Mouse (Mus musculus) ovary, postnatal 36 days (tissue): ENCODE data around the gene Stk17b.
"Not testable (repeated sequence)": the region's sequence is repeated elsewhere in the genome, so short reads cannot be mapped to it uniquely, and the experiment has no call there.

Experiments
- DNase-seq: peaks from one replicate; pipeline ENCODE4 v3.0.0; 2022; ENCODE audit warnings: low spot score, mixed read lengths

Gene Stk17b

GRCm38 (mm10) chr1:53782079-53782478 lies 2.9 kb downstream of the Stk17b start:
- DNase-seq = no peak

- no peak for DNase-seq
Observed at GRCm38 (mm10) chr1:53781311-53781710, 3.7 kb downstream of the Stk17b start.

GRCm38 (mm10) chr1:53776176-53776905 lies 8.7 kb downstream of the Stk17b start:
- DNase-seq = no peak

GRCm38 (mm10) chr1:53775545-53775944 lies 9.5 kb downstream of the Stk17b start:
- DNase-seq = no peak

GRCm38 (mm10) chr1:53775036-53775435 lies 10.0 kb downstream of the Stk17b start:
- no peak for DNase-seq

- no peak for DNase-seq
Observed at GRCm38 (mm10) chr1:53774571-53774970, 10.5 kb downstream of the Stk17b start.

- DNase-seq = no peak
Observed at GRCm38 (mm10) chr1:53773994-53774393, 11.0 kb downstream of the Stk17b start.

- no peak for DNase-seq
Observed at GRCm38 (mm10) chr1:53772967-53773366, 12.1 kb downstream of the Stk17b start.

GRCm38 (mm10) chr1:53771476-53771875 lies 13.5 kb downstream of the Stk17b start:
- no peak for DNase-seq

- no peak for DNase-seq
Observed at GRCm38 (mm10) chr1:53766112-53766511, 18.9 kb downstream of the Stk17b start.

GRCm38 (mm10) chr1:53757316-53757715 lies 27.7 kb downstream of the Stk17b start:
- no peak for DNase-seq

GRCm38 (mm10) chr1:53753501-53753900 lies 31.5 kb downstream of the Stk17b start:
- DNase-seq = not testable (repeated sequence)

- DNase-seq = no peak
Observed at GRCm38 (mm10) chr1:53751144-53751543, 33.9 kb downstream of the Stk17b start.

- not testable (repeated sequence) for DNase-seq
Observed at GRCm38 (mm10) chr1:53750697-53751096, 34.3 kb downstream of the Stk17b start.

GRCm38 (mm10) chr1:53749881-53750385 lies 35.1 kb downstream of the Stk17b start:
- DNase-seq = not testable (repeated sequence)

- no peak for DNase-seq
Observed at GRCm38 (mm10) chr1:53748571-53748970, 36.5 kb downstream of the Stk17b start.

GRCm38 (mm10) chr1:53746001-53746400 lies 39.0 kb downstream of the Stk17b start:
- DNase-seq = no peak

- no peak for DNase-seq
Observed at GRCm38 (mm10) chr1:53741742-53742458, 43.1 kb downstream of the Stk17b start.

- DNase-seq = no peak
Observed at GRCm38 (mm10) chr1:53740777-53741336, 44.2 kb downstream of the Stk17b start.

- DNase-seq = not testable (repeated sequence)
Observed at GRCm38 (mm10) chr1:53740077-53740776, 44.8 kb downstream of the Stk17b start.

GRCm38 (mm10) chr1:53736583-53736982 lies 48.4 kb downstream of the Stk17b start:
- DNase-seq = no peak
